Mouse (Mus musculus) hematopoietic stem cell, adult 5-6 weeks (primary cell): ENCODE data around the gene Tmem221. TPM values are rescaled to one million over a fixed set of nuclear protein-coding genes. Genes with fewer than 3 reads are reported as not detected.

Experiments
- ATAC-seq, 2 experiments: fragments of 125-278 bp in 1 of 2; replicated peaks in 1 of 2; 2 replicates each; pipeline ENCODE4 v1.8.0; 2016 to 2017; ENCODE audit warnings: inconsistent platforms in 2 of 2, mild to moderate bottlenecking in 2 of 2, moderate number of reproducible peaks in 2 of 2, low read depth in 1 of 2, moderate TSS enrichment in 1 of 2; ENCODE audit not compliant: low FRiP score in 2 of 2, poor library complexity in 2 of 2, severe bottlenecking in 2 of 2, insufficient read depth in 1 of 2, low TSS enrichment in 1 of 2
- total RNA-seq: library from RNA; stranded (forward); fragments of 172-1452, 232-1000 nt; gene quantifications from 2 replicates; pipeline ENCODE4 v1.2.3, GENCODE M21; 2017

The Tmem221 gene
- total RNA-seq, 1 experiment from 2014 or later = not detected

DNA sequence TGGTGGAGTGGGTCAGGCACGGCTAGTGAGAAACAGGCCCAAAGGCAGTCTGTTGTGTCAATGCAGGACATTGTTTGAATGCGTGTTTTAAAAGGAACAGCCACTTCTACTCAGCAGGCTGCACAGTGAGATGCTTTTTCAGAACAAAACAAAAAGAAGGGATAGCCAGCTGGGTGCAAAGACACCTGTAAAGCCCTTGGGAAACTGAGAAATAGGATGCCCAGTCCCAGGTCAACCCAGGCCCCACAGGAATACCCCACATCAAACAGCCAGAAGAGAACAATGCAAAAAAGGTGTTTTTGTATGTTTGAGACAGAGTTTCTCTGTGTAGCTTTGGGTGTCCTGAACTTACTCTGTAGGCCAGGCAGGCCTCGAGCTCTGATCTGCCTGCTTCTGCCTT, 30.1 kb upstream of the Tmem221 start:
- no peak for ATAC-seq

DNA sequence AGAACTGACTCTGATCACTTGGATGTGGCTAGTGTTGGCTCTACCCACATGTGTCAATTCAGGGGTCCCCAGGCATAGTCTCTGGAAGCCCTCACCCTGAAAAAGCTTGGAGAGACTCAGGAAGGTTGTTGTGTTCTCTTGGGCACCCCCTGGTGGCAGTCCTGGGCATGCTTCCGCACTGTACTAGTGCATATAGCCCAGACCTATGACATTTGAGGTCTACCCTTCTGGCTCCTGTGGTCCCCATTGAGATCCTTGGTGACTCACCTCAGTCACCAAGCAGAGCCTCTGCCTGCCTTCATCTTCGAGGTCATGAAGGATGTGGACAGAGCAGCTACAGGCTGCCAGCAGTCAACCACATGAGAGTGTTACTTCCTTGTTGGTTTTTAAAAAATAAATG, 28.2 kb upstream of the Tmem221 start:
- 0 out of 4 replicates have a peak, but pooled peaks of 1 of the 2 experiments have one; percentile 13 for ATAC-seq

DNA sequence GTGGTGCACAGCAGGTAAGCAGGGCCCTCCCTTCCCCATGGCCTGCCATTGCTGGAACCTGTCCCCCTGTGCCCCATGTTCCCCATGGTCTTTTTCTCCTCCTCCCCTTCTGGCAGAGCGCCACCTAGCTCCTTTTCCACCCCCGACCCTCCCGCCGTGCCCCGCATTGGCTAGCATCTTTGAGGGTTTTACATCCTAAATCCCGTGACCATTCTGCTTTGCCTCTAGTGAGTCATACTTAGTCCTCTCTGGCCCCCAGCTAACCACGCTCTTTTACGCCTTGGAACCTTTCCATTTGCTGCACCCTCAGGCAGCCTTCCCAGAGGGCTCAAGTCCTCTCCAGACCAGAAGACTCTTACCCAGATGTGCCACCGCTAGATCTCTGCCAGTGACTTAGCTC, 21.5 kb upstream of the Tmem221 start:
- ATAC-seq = no peak

DNA sequence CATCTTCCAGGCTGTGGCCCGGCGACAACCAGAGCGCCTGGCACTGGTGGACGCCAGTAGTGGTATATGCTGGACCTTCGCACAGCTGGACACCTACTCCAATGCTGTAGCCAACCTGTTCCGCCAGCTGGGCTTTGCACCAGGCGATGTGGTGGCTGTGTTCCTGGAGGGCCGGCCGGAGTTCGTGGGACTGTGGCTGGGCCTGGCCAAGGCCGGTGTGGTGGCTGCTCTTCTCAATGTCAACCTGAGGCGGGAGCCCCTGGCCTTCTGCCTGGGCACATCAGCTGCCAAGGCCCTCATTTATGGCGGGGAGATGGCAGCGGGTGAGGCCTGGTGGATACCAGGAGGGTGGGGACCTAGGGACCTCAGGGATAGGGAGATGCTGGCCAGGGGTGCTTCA, 20.8 kb upstream of the Tmem221 start:
- ATAC-seq = no peak

DNA sequence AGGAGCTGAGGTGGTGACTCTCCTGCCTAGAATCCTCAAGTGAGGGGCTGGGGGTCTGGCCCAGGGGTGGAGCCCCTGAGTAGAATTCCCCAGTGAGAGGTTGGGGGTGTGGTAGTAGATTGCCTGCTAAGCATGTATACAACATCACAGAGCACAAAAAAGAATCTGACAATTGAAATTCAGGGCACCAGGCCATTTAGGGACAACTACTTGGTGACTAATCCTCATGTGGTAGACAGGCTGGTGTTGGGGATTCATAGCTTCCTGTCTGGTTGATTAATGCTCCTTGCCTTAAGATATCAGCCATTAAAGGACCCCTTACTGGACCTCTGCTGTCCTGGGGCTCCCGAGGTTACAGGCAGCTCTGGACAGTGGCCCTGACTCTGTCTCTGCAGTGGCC, 20.3 kb upstream of the Tmem221 start:
- ATAC-seq = no peak

DNA sequence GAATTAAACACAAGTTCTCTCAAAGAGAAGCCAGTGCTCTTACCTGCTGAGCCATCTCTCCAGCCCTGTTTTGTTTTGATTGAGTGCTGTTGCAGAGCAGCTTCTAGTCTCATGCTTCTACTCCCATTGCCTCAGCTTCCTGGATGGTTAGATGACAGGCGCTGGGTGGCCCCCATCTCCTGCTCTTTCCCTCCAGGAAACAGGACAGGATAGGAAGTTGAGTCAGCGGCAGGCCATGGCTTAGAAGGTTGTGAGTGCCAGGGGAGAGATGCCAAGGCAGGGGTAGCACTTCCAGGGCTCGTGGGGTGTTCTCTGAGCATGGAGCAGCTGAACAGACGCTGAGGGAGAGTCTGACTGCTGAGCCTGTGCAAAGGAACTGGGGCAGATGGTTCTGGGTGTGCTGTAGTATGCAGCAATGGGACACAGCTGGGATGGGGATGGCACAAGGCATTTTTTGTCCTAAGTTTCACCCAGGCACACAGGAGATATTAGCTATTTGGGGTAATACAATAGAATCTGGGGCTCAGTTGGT, 19.3 kb upstream of the Tmem221 start:
- no peak for ATAC-seq

DNA sequence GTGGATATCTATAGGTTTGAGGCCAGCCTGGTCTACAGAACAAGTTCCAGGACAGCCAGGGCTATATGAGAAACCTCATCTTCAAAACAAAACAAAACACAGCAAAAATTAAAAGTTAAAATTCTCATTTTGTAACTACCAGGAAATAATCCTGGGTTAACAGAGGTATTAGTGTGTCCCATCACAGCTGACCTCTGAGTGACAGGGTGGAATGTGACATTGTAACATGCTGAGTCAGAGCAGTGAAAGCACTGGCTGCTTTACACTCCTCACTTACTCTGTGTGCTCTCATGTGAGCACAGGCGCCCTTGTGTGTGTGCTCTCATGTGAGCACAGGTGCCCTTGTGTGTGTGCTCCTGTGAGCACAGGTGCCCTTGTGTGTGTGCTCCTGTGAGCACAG, 16.3 kb upstream of the Tmem221 start:
- no peak for ATAC-seq

DNA sequence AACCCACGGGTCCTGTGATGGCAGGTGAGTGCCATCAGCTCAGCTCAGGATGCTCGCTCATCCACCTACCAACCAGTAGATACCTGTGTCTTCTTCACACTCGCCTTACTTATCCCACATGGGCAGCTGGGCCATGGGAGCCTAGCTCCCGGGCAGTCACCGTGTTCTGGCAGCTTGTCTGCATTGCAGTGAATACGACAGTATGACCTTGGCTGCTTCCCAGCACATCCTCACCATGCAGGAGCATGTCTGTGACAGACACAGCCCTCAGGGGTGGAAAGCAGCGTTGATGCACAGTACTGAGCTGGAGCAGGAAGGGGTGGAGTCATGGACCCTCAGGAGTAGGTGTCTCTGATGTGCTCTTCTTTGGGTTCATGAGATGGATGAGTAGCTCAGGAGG, 15.8 kb upstream of the Tmem221 start:
- no peak for ATAC-seq

DNA sequence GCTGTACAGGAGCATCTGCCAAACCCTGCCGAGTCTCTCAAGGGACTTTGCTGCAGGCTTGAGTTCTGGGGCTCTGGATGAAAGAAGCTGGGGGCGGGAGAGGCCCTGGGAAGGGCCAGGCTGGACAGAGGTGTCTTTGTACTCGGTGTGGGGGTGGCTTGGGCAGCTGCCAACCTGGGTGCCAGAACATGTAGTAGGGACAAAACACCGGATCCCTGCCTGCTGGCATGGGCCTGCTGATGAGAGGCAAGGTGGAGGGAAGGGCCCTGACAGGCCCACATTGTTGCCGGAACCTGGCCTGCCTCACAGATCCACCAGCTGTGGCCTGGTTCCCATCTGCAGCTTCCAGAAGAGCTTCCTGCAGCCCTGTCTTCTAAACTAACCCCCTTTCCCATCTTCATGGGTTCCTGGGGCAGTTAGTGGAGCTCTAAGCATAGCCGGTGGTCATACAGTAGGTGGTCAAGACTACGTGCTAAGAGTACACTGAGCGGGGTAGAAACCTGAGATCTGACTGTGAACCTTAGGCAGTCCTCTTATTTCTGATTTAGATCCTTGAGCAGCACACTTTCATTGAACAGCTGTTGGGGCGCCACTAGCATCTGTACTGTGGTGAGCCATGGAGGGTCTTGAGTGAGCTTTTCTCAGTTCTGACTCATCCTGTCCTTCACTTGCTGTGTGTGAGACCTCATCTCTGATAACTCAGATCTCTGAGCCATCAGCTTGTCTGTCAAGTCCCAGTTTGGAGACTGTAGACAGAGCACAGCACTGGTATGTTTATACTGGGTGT, 14.4 kb upstream of the Tmem221 start:
- ATAC-seq = no peak

DNA sequence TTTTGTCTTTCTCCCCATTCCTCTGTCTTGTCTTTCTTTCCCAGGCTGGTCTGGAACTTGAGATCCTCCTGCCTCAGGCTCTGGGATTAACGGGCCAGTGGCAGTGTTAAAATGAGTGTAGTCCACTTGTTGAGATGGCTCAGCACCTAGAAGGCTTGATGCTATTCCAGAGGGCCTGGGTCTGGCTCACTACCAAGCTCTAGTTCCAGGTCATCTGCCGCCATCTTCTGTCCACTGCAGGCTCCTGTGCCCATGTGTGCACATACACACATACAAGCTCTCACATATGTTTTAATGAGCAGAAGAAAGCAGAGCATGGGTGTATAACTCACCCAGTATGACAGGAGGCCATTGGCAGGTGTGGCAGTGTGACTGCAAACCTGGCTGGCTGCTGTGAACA, 13.4 kb upstream of the Tmem221 start:
- no peak for ATAC-seq

DNA sequence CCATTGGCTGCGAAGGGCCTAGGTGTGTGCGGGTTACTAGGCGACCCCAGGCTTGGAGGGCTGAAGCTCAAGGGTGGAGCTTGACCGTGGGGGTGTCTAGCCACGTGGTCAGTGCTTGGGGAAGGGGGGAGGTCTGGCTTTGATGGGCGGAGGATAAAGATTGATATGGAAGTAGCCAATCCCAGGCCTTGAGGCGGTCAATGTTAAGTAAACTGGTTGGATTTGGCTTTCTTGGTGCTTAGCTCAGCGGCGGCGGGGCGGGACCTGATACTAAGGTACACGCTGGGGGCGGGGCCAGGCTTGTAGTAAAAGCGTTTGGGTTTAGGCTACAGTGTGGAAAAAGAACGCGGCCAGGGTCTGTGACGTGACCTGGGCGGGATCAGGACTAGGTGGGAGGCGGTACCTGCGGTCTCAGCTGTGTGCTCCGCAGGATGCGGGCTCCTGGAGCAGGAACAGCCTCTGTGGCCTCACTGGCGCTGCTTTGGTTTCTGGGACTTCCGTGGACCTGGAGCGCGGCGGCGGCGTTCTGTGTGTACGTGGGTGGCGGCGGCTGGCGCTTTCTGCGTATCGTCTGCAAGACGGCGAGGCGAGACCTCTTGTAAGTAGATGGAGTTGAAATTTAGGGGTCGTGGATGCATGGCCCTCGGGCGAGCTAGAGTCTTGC, 11.8 kb upstream of the Tmem221 start:
- peak; percentile 77 to 89 for ATAC-seq

DNA sequence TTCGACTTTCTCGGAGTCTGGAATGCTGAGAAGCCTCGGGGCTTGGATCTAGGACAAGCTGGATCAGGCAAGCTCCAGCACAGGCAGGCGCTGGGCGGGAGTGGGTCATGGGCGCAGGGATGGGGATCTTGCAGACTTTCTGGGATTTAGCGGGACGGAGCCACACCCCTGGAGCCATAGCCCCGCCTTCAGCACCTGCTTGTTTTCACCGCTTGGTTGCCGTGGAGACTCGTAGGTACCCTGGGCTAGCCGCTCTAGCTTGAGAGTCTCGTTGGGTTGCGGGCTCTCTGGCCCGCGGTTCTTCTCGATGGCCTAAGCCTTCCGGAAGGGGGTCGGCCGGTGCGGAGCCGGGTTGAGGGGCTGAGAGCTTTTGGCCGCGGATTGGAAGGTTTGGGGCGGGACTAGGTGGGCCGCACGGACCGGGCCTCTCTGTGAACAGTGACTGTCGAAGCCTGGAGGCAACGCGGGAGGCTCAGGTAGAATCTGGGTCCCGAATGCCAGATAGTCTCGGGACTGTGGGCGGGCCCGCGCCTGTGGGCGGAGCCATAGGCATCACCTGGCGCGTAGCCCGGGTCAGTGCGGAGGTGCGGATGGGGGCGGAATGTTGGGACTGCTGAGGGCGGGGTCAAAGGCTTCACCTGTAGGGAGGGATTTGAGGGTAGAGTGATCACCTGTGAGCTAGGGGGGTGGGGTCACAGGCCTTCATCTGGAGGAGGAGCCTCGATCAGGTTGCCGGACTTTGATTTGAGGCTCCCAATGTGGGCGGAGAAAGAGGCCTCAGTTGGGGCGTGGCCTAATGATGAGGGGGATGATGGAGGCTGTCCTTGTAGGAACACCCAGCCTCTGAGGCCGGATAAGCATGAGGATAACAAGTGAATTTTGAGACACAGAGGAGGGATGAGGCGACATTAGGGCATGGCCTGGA, 11.0 kb upstream of the Tmem221 start:
- ATAC-seq = peak; percentile 59 to 62

DNA sequence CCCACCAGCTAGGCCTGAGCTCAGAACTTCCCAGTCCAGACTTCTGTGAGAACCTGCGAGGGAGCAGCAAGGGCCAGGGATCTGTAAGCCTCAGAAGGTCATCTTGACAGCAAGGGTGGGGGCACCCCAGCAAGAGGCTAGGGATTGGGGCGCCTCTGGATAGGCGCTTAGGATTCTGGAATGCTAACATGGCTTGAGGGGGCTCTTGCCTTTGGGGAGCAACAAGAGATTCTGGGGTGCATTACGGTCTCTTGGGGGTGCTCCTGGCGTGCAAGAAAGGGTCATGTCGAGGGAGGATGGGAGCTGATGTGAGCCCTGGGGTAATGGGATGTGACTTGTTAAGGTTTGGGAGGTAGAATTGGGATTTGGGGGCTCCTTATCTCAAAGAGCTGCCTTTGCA, 10.3 kb upstream of the Tmem221 start:
- no peak for ATAC-seq

DNA sequence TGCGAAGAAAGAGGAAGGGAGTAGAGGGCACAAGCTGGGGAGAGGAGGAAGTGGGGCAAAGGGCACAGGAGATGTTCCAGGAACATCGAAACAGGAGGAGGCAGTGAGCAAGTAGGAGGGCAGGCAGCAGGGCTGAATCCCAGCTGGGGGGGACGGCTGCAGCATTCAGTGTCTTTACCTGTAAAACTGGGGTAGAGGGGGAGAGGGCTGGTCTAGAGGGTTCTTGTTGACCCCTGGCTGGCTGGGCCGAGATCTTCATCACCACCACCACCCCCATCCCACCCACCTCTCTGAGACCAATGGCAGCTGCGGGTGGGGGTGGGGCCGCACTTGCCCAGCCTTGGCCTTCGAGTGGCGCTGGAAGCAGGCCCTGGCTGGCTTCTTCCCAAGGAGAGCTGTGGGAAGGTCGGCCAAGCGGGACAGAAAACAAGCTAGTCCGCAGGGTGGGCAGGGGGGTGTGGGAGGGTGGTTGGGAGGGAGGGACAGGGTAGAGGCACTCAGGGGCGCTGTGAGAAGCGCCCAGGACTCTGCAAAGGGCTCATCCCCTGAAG, 9.8 kb upstream of the Tmem221 start, which contains the start of gene Slc27a1:
TSS of gene Slc27a1 (plus strand) at position 496 of the 551 bp plus-strand sequence.
- ATAC-seq = no peak

DNA sequence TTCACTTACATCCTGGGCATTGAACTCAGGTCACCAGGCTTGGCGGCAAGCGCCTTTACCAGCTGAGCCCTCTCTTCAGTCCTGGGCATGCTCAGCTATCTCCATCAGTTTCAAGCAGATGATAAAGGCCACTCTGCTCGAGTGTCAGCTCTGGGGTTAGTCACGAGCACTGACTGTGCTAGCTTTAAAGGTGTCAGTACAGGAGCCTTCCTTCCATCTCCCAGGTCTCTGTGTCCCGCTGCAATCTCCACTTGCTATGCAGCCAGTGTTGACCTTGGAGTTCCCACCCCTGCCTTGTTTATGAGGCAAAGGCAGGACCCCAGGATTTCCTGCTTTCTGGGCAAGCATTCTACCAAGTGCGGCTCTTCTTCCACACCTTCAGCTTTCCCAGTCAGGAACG, 8.9 kb upstream of the Tmem221 start:
- no peak for ATAC-seq

DNA sequence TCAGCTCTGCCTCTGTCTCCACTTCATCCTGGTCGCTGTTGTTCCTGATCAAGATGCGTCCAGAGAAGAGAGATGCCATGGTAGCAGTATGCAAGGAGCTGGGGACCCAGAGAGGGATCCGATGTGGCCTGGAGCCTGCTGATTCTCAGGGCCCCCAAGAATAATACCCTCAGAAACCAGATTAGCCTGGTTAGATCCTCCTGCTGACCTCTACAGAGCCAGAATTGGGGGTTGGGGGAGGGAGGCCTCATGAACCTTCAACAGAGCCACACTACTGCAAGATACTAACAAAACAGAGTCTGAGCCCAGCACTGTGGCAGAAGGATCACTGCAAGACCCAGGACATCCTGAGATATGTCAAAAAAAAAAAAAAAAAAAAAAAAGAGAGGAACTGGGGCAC, 7.8 kb upstream of the Tmem221 start, which contains the start of gene Nxnl1:
TSS of gene Nxnl1 (minus strand) at position 101 of the 400 bp plus-strand sequence.
- no peak for ATAC-seq

DNA sequence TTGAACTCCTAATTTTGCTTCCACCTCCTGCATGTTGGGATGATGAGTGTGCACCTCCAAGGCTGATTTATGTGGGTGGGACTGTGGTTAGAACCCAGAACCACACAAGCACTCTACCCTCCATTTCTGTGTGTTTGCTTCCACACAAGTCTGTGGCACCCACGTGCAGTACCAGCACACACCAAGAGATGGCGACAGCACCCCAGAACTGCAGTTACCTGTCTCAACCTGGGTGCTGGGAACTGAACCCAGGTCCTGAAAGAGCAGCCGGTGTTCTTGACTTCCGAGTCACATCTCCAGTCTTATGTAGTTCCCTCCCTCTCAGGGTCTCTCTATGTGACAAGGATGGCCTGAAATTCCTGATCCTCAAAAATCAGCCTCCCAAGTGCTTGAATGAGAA, 5.3 kb upstream of the Tmem221 start:
- ATAC-seq = no peak
